Mouse (Mus musculus): Measurements from ENCODE around the gene Coro2a. TPM values are rescaled to one million over a fixed set of nuclear protein-coding genes. Genes with fewer than 3 reads are reported as not detected.

Gene Coro2a
- polyA plus RNA-seq (2012; rRNA removed), result 221 and 239 TPM in 2 replicates

DNA sequence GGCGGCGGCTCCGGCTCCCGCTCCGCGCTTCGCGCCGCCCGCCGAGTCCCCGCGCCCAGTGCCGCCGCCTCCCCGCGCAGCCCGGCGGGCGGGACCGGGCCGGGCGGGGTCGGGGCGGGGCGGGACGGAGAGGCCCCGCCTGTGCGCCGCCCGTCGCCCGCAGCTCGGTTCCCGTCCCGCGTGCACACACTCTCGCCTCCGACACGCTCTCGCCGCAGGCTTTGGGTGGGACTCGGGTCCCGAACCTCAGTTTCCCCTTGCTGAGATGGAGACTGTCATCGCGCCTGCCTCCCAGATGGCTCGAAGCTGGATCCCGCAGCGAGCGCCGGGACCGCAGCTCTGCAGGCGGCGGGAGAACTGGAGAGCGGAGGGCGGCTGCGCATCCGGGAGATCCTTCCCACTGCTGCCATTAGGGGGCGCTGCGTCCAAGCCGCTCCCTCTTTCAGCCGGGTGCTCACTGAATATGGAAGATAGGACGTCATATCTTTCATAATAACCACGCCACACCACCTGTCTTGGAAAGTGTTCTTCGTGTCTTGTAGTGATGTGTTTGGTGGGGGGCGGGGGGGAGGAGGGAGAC, at the start of gene Coro2a:
Coro2a (minus strand) TSS at position 359 of the 580 bp plus-strand sequence.

DNA sequence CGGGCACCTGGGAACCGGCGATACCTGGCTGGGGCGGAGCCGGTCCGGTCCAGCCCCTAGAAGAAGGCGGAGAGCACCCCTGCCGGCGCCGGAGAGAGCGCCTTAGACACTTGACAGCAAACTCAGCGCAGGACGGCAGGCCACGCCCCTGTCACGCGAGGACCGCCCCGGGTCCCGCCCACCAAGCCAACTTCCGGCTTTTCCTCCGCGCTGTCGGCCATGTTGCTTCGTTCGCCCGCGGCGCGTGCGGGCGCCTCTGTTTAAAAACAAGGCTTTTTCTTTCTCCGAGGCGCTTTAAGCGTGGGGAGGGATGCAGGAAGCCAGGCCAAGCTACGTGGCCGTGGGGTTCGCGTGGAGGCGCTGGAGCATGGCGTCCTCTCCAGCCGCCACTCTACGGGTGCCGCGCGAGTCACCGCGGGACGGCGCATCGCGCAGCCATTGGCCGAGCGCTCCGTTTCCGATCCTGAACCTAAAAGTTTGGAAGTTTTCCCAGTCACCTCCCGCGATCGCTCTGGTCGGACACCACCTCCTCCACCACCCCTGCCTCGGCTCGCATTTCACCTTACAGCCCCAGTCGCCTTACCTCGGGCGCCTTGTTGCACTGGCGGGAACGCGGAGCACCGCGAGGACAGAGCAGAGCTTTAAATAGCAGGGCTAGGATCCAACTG, 48.2 kb upstream of the Coro2a start, which contains the start of gene Tbc1d2:
Tbc1d2 (minus strand) TSS at position 124 of the 668 bp plus-strand sequence.

DNA sequence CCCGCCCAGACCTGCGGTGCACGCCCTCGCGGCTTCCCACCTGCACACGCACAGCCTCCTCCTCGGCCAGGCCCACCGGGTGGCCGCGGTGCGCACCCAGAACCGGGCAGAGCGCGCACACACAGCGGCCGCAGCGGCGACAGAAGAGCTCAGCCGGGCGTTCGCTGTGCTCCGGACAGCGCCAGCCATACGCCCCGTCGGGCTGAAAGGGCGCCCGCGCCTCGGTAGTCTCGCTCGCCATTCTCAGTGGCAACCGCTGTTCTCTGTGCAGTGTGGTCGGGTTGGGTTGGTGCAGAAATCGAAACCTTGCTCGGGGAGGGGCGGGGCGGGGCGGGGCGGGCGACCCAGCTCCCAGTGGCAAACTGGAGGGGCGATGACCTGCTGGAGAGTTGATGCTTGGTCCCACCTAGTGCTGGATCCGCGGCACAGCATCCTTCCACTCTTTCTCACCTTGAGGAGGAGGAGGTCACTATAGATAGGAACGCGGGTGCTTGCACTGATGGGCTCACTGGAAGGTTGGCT, 66.1 kb downstream of the Coro2a start, which contains the start of gene Trim14:
Trim14 (minus strand) TSS at position 302 of the 522 bp plus-strand sequence.

DNA sequence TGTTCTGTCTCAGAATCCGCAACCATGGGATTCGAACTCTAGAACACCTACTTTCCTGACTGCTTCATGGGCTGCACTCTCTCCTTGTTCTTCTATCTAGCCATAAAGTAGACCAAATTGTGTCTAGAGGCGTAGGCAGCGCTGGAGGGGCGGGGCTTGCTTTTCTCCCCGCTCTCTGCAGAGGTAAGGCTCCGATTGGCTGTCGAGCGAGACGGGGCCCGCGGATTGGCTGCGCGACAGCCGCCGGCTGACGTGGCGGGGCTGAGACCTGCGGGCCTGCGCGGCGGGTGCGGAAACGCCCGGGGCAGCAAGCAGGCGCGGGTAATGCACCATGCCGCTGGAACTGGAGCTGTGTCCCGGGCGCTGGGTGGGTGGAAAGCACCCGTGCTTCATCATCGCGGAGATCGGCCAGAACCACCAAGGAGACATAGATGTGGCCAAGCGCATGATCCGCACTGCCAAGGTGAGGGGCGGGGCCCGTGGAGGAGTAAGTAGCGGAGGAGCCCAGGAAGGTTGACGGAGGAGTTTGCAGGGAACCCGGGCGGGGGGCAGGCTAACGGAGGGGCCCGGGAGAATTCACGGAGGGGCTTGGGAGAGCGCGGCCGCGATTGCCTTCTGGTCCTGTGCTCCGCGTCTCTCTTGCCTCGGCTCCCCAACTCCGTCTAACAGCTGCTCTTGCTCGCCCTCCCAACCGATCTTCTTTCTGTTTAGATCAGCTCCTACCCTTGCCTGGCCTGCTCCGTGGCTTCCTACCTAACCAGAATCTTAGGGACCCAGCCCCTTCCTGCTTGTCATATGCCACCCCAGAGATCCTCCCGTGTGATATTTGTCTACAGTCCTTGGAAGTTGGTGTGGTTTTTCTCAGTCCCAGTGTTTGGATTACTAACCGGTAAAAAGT, 112.7 kb downstream of the Coro2a start, which contains the start of gene Nans:
Nans (plus strand) TSS at position 221 of the 898 bp plus-strand sequence.

Other genes starting within 250 kb of the Coro2a start
- 4.0 and 4.3 TPM in 2 replicates for gene Trmo, start 212.8 kb downstream of the Coro2a start, polyA plus RNA-seq (2012; rRNA removed)
- not detected in 2 replicates for gene Hemgn, start 188.7 kb downstream of the Coro2a start, polyA plus RNA-seq (2012; rRNA removed)
- 15.9 and 17.1 TPM in 2 replicates for gene Anp32b, start 151.3 kb downstream of the Coro2a start, polyA plus RNA-seq (2012; rRNA removed)
- 266 and 329 TPM in 2 replicates for gene Nans, start 113.0 kb downstream of the Coro2a start, polyA plus RNA-seq (2012; rRNA removed)
- 35.1 and 42.0 TPM in 2 replicates for gene Trim14, start 66.1 kb downstream of the Coro2a start, polyA plus RNA-seq (2012; rRNA removed)
- gene Tbc1d2, start 48.0 kb upstream of the Coro2a start, polyA plus RNA-seq (2012; rRNA removed), result 42.2 and 47.7 TPM in 2 replicates

Data from colon, adult 2 months (tissue).